Mouse (Mus musculus) embryonic facial prominence, embryonic 12.5 days (tissue): ENCODE results near the gene Atp1a4. TPM values are rescaled to one million over a fixed set of nuclear protein-coding genes. Genes with fewer than 3 reads are reported as not detected.
A peak's percentile ranks its signal among the peaks of the same experiment; 100 is the strongest.
"Not testable (repeated sequence)": the region's sequence is repeated elsewhere in the genome, so short reads cannot be mapped to it uniquely, and the experiment has no call there.

ENCODE experiments used
- ATAC-seq: fragments of 200-750 bp; cut with Nextera tagmentation; 2 replicates; pipeline ENCODE4 v1.8.0; 2017; ENCODE audit not compliant: insufficient number of reproducible peaks, insufficient read depth, low FRiP score, low TSS enrichment
- H3K27ac ChIP-seq: fragments of 300-500 bp; sonication (generic); 2 replicates; pipeline ENCODE4 v1.5.1; 2016; ENCODE audit warnings: mild to moderate bottlenecking
- H3K27me3 ChIP-seq: fragments of 300-500 bp; sonication (generic); 2 replicates; pipeline ENCODE4 v1.6.1; 2016; ENCODE audit warnings: mild to moderate bottlenecking, moderate library complexity
- H3K36me3 ChIP-seq: fragments of 300-500 bp; sonication (generic); 2 replicates; pipeline ENCODE4 v1.6.1; 2016; ENCODE audit warnings: mild to moderate bottlenecking
- H3K4me1 ChIP-seq: fragments of 300-500 bp; sonication (generic); 2 replicates; pipeline ENCODE4 v1.6.1; 2016
- H3K4me2 ChIP-seq: fragments of 300-500 bp; sonication (generic); replicated peaks from 2 replicates; pipeline ENCODE4 v1.6.1; 2016; ENCODE audit warnings: mild to moderate bottlenecking, moderate library complexity
- H3K4me3 ChIP-seq: fragments of 300-500 bp; sonication (generic); 2 replicates; pipeline ENCODE4 v1.5.1; 2016; ENCODE audit warnings: mild to moderate bottlenecking
- H3K9ac ChIP-seq: fragments of 300-500 bp; sonication (generic); 2 replicates; pipeline ENCODE4 v1.6.1; 2016; ENCODE audit warnings: mild to moderate bottlenecking, moderate library complexity
- H3K9me3 ChIP-seq: fragments of 300-500 bp; sonication (generic); 2 replicates; pipeline ENCODE4 v1.6.1; 2016; ENCODE audit warnings: mild to moderate bottlenecking, moderate library complexity
- WGBS: fragments of 180-500 bp; shearing (Covaris S2); methylation state at CpG from one replicate; pipeline ENCODE4 v1.1.7; 2016; 5-methylcytosine and 5-hydroxymethylcytosine counted together
- polyA plus RNA-seq: library from polyadenylated mRNA; unstranded; fragments of >200 nt; fragmentation: Nextera tagmentation; extraction: Ambion mirVana; gene quantifications from 2 replicates; pipeline ENCODE4 v1.2.1, GENCODE M21; 2016

Gene Atp1a4
- polyA plus RNA-seq, 1 experiment from 2014 or later = not detected

GRCm38 (mm10) chr1:172279768-172280509 lies 21.7 kb upstream of the Atp1a4 start:
- no peaks in the 10 kb centered on the region for H3K36me3 ChIP-seq
- no peak overlapping the region for H3K4me2 ChIP-seq
- no peak; the same call in 1 of the 2 replicates for ATAC-seq
- no peak overlapping the region for H3K4me3 ChIP-seq
- H3K27me3 ChIP-seq = no peaks in the 10 kb centered on the region
- 79% methylated on average over 16 of the region's 16 CpGs for WGBS
- no peaks in the 10 kb centered on the region for H3K4me1 ChIP-seq
- no peak overlapping the region for H3K9ac ChIP-seq
- H3K27ac ChIP-seq = no peak overlapping the region
- no peaks in the 10 kb centered on the region for H3K9me3 ChIP-seq

- no peaks in the 10 kb centered on the region for H3K27me3 ChIP-seq
- H3K27ac ChIP-seq = no peak overlapping the region
- WGBS = 89% methylated on average over 13 of the region's 13 CpGs
- H3K9ac ChIP-seq = no peak overlapping the region
- H3K4me2 ChIP-seq = no peak overlapping the region
- H3K4me3 ChIP-seq = no peak overlapping the region
- ATAC-seq = no peak; the same call in 1 of the 2 replicates
- no peaks in the 10 kb centered on the region for H3K4me1 ChIP-seq
- H3K9me3 ChIP-seq = no peaks in the 10 kb centered on the region
- H3K36me3 ChIP-seq = no peaks in the 10 kb centered on the region
Observed at GRCm38 (mm10) chr1:172278328-172278727, 20.1 kb upstream of the Atp1a4 start.

DNA sequence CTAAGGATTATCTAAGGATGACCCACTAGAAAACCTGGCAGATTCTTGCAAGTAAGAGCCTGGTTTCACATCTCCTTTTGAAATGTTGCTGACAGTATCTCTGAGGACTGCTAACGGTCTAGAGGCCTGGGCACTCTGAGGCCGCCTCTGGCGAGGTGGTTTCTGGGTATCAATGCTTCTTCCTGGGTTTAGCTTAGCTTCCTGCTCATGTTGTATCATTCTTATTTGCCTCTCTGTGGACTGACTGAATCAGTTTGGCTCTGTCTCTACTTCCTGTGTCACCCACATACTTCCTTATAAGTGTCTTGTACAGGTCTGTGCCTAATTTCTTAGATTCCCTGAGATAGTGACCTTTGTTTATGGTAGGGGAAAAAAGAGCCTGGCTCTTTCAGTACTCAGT lies 19.0 kb upstream of the Atp1a4 start:
- no peak overlapping the region for H3K27ac ChIP-seq
- WGBS = 70% methylated on average over 3 of the region's 3 CpGs

DNA sequence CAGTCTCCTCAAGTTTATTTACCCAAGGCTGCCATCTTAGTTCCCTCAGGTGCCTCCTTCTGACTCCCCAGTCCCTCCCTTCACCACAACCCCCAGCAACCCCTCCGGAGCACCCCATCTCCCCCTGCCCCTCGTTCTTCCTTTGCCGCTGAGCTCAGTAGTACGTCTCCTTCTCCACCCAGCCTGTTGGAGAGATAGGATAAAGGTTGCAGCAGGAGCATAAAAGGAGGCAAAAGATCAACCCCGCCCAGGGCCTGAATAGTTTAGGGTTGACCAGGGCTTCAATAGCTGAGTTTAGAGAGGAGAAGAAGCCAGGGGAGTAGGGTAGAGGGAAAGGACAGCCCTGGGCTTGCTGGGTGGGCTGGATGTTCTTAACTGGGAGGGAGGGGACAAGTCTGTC lies 16.3 kb upstream of the Atp1a4 start:
- WGBS = 66% methylated on average over 5 of the region's 5 CpGs
- Histone ChIP-seq H3K4me2 (no peak overlapping the region), H3K27me3 (no peaks in the 10 kb centered on the region), H3K9ac (no peak overlapping the region), H3K4me3 (no peak overlapping the region), H3K4me1 (no peaks in the 10 kb centered on the region), H3K27ac (no peak overlapping the region), H3K36me3 (no peaks in the 10 kb centered on the region), H3K9me3 (no peaks in the 10 kb centered on the region)
- no peak for ATAC-seq

More for the DNA sequence above, 19.0 kb upstream of the Atp1a4 start:
- Histone ChIP-seq H3K9me3 (no peaks in the 10 kb centered on the region), H3K4me1 (no peaks in the 10 kb centered on the region), H3K36me3 (no peaks in the 10 kb centered on the region), H3K27me3 (no peaks in the 10 kb centered on the region), H3K4me2 (no peak overlapping the region), H3K9ac (no peak overlapping the region), H3K4me3 (no peak overlapping the region)
- ATAC-seq = no peak

DNA sequence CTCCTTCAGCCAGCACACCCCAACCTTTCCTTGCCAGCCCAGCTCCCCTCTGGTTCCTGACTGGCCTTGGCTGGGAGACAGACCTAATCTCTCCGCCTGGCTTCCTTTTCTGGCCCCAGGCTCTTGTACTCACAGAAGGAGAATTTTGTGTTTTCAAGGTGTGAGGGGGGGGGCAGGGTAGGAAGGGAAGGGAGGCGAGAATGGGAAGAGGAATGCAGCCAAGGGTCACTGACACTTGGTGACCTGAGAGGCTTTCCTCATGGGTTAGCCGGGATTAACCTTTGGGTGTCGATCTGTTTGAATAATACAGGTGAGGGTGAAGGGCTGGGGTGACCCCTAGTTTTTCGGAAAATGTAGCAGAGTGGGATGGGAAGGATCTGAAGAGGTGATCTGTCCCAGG lies 15.9 kb upstream of the Atp1a4 start:
- Histone ChIP-seq H3K36me3 (no peaks in the 10 kb centered on the region), H3K9me3 (no peaks in the 10 kb centered on the region), H3K4me3 (no peak overlapping the region), H3K27ac (no peak overlapping the region), H3K27me3 (no peaks in the 10 kb centered on the region), H3K9ac (no peak overlapping the region), H3K4me2 (no peak overlapping the region), H3K4me1 (no peaks in the 10 kb centered on the region)
- ATAC-seq = no peak
- WGBS = 41% methylated on average over 5 of the region's 5 CpGs

DNA sequence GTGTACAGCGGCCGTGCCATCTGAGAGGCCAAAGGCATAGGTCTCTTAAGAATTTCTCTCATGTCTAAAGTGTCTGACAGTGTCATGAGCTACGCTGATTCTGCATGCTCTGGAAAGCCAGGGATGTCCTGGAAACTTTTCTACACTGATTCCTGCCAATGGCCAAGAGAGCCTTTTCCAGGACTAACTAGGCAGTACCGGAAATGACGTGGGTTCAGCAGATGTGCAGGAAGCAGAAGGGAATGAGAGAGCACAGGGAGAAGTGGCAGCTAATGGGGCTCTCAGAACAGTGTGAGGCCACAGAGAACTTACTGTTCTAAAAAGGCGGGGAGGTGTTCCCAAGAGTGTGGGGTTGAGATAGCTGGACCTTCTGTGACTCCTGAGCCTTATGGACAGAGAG lies 15.2 kb upstream of the Atp1a4 start:
- 90% methylated on average over 6 of the region's 6 CpGs for WGBS
- H3K9me3 ChIP-seq = no peaks in the 10 kb centered on the region
- H3K4me1 ChIP-seq = no peaks in the 10 kb centered on the region
- no peaks in the 10 kb centered on the region for H3K27me3 ChIP-seq
- H3K4me2 ChIP-seq = no peak overlapping the region
- no peak overlapping the region for H3K9ac ChIP-seq
- no peak overlapping the region for H3K27ac ChIP-seq
- H3K36me3 ChIP-seq = no peaks in the 10 kb centered on the region
- no peak for ATAC-seq
- no peak overlapping the region for H3K4me3 ChIP-seq

- ATAC-seq = no peak
- H3K27ac ChIP-seq = no peak overlapping the region
- H3K9ac ChIP-seq = no peak overlapping the region
- no peaks in the 10 kb centered on the region for H3K9me3 ChIP-seq
- no peak overlapping the region for H3K4me2 ChIP-seq
- no peaks in the 10 kb centered on the region for H3K36me3 ChIP-seq
- H3K4me3 ChIP-seq = no peak overlapping the region
- H3K27me3 ChIP-seq = no peaks in the 10 kb centered on the region
- H3K4me1 ChIP-seq = no peaks in the 10 kb centered on the region
- WGBS = 72% methylated on average over 10 of the region's 10 CpGs
Observed at GRCm38 (mm10) chr1:172271765-172272164, 13.6 kb upstream of the Atp1a4 start.

GRCm38 (mm10) chr1:172271208-172271607 lies 13.0 kb upstream of the Atp1a4 start:
- H3K4me3 ChIP-seq = no peak overlapping the region
- no peaks in the 10 kb centered on the region for H3K9me3 ChIP-seq
- no peak overlapping the region for H3K9ac ChIP-seq
- H3K4me1 ChIP-seq = no peaks in the 10 kb centered on the region
- WGBS = 91% methylated on average over 3 of the region's 3 CpGs
- no peaks in the 10 kb centered on the region for H3K27me3 ChIP-seq
- no peak for ATAC-seq
- H3K4me2 ChIP-seq = no peak overlapping the region
- no peak overlapping the region for H3K27ac ChIP-seq
- H3K36me3 ChIP-seq = no peaks in the 10 kb centered on the region

DNA sequence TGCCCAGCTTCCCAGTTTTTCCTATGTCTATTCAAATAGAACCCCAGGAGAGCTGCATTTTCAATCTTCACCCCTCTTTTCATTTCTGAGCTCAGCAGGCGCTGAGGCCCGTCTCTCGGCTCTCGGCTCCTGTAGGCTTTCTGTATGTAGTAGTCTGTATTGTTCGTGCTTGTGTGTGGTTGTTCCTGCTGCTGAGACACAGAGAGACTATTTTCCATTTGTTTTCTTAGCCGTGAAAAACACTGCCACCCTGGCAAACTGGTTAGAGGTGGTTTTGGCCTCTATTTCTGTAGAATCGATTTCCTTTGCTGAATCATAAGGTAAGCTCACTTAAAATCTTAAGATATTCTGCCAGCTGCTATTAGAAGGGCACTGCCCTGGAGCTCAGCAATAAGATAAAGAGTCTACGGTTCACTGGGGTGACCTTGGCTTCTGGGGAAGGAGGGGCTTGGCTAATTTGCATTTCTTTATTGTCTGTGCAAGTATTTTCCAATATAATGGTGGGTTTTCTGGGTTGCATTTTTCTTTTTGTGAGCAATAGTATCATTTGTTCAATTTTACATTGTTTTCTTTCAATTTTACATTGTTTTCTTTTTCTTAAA lies 3.4 kb upstream of the Atp1a4 start, which contains the start of gene Igsf8:
Igsf8 (plus strand) TSS at position 165 of the 602 bp plus-strand sequence.
- Histone ChIP-seq H3K4me3 (no peak within 1 kb of the TSS), H3K9ac (no peak within 1 kb of the TSS), H3K9me3 (0 out of 2 replicates have a peak, but pooled peaks cover 4% of the 10 kb centered on the region), H3K36me3 (no peaks in the 10 kb centered on the region), H3K27ac (no peak within 1 kb of the TSS), H3K4me1 (no peaks in the 10 kb centered on the region), H3K4me2 (no peak within 1 kb of the TSS), H3K27me3 (no peaks in the 10 kb centered on the region)
- WGBS = 58% methylated on average over 8 of the region's 8 CpGs
- no peak for ATAC-seq

DNA sequence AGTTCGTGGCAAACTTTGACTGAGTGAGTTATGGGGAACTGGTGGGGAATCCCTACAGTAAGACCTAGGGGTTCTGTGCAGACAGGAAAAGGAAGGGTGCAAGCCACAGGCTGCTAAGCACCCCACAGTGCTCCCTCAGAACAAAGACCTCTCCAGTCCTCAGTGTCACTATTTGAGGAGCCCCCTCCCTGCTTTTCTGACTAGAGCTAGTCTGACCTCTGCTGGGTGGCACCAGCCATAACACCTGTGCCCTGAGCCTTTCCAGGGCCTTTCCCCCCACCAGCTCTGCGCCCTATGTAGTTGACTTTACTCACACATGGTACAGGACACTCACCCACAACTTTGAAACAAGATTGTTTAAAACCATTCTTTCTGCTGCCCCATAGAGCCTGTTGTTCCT lies 10.5 kb downstream of the Atp1a4 start:
- Histone ChIP-seq H3K9me3 (no peaks in the 10 kb centered on the region), H3K27ac (no peak overlapping the region), H3K27me3 (peaks cover 20% of the 10 kb centered on the region), H3K4me3 (no peak overlapping the region), H3K4me1 (peaks cover 5% of the 10 kb centered on the region), H3K4me2 (no peak overlapping the region), H3K36me3 (no peaks in the 10 kb centered on the region), H3K9ac (no peak overlapping the region)
- no peak for ATAC-seq
- 44% methylated on average over 2 of the region's 2 CpGs for WGBS

GRCm38 (mm10) chr1:172247216-172247615 lies 11.0 kb downstream of the Atp1a4 start:
- Histone ChIP-seq H3K27ac (no peak overlapping the region), H3K4me1 (peaks cover 8% of the 10 kb centered on the region), H3K9ac (no peak overlapping the region), H3K4me2 (no peak overlapping the region), H3K27me3 (peaks cover 20% of the 10 kb centered on the region), H3K4me3 (no peak overlapping the region), H3K36me3 (no peaks in the 10 kb centered on the region), H3K9me3 (no peaks in the 10 kb centered on the region)
- ATAC-seq = no peak
- WGBS = 72% methylated on average over 4 of the region's 4 CpGs

GRCm38 (mm10) chr1:172244645-172245044 lies 13.6 kb downstream of the Atp1a4 start:
- not testable (repeated sequence) for ATAC-seq, H3K9ac ChIP-seq, H3K4me1 ChIP-seq, H3K9me3 ChIP-seq, H3K27ac ChIP-seq, H3K4me3 ChIP-seq, H3K36me3 ChIP-seq
- WGBS = 41% methylated on average over 23 of the region's 23 CpGs
- Histone ChIP-seq H3K4me2 (peak overlapping the region; percentile 18), H3K27me3 (peaks cover 20% of the 10 kb centered on the region)
